Mouse (Mus musculus) adrenal gland, postnatal 25 days (tissue): ENCODE data around the gene Sec14l4. TPM values are rescaled to one million over a fixed set of nuclear protein-coding genes. Genes with fewer than 3 reads are reported as not detected.

ENCODE experiments used
- DNase-seq: peaks from one replicate; pipeline ENCODE4 v3.0.0; 2021; ENCODE audit warnings: mixed read lengths
- total RNA-seq: library from RNA; stranded (reverse); gene quantifications from 2 replicates; pipeline ENCODE4 v1.2.3, GENCODE M21; 2021

The Sec14l4 gene
- total RNA-seq, 1 experiment from 2014 or later = 7.7 TPM

GRCm38 (mm10) chr11:4078267-4078933, 47.1 kb downstream of the Sec14l4 start:
- DNase-seq = no peak

GRCm38 (mm10) chr11:4080219-4080618, 49.0 kb downstream of the Sec14l4 start:
- DNase-seq = peak; percentile 57

- DNase-seq = peak; percentile 20
These were observed 52.2 kb downstream of the Sec14l4 start for GRCm38 (mm10) chr11:4083316-4084078.

- no peak for DNase-seq
These were observed 55.0 kb downstream of the Sec14l4 start for GRCm38 (mm10) chr11:4086246-4086645.

GRCm38 (mm10) chr11:4087267-4087666, 56.0 kb downstream of the Sec14l4 start:
- no peak for DNase-seq

- DNase-seq = no peak
These were observed 62.5 kb downstream of the Sec14l4 start for GRCm38 (mm10) chr11:4093459-4094377.

- peak; percentile 63 for DNase-seq
These were observed 63.3 kb downstream of the Sec14l4 start for GRCm38 (mm10) chr11:4094378-4095170.

- DNase-seq = peak; percentile 62
These were observed 64.2 kb downstream of the Sec14l4 start, which contains the start of gene Mtfp1 for GRCm38 (mm10) chr11:4095171-4096053. TSS of gene Mtfp1 (minus strand) at chr11:4095445.

- DNase-seq = peak; percentile 98
These were observed 65.1 kb downstream of the Sec14l4 start for GRCm38 (mm10) chr11:4096054-4096984.

GRCm38 (mm10) chr11:4097091-4097621, 65.9 kb downstream of the Sec14l4 start:
- no peak for DNase-seq

Other genes with a start within 250 kb of the Sec14l4 start
- gene Osbp2, start 167.6 kb upstream of the Sec14l4 start, total RNA-seq = 1.1 and 2.6 TPM in 2 replicates
- 0.33 and 0.82 TPM in 2 replicates for gene 4921536K21Rik, start 136.4 kb upstream of the Sec14l4 start, total RNA-seq
- gene Dusp18, start 136.2 kb upstream of the Sec14l4 start, total RNA-seq = 3.9 and 4.1 TPM in 2 replicates
- gene Slc35e4, start 116.8 kb upstream of the Sec14l4 start, total RNA-seq = 6.6 and 6.9 TPM in 2 replicates
- 125 and 128 TPM in 2 replicates for gene Tcn2, start 99.3 kb upstream of the Sec14l4 start, total RNA-seq
- 58.3 and 73.6 TPM in 2 replicates for gene Pes1, start 67.5 kb upstream of the Sec14l4 start, total RNA-seq
- not detected in 2 replicates for gene 4930556J24Rik, start 54.7 kb upstream of the Sec14l4 start, total RNA-seq
- 0.24 TPM in 1 of 2 replicates, not detected in the other for gene Gal3st1, start 47.8 kb upstream of the Sec14l4 start, total RNA-seq
- gene Sec14l3, start 33.4 kb downstream of the Sec14l4 start, total RNA-seq = not detected in 2 replicates
- gene Mtfp1, start 64.0 kb downstream of the Sec14l4 start, total RNA-seq = 14.5 and 21.9 TPM in 2 replicates
- gene Sec14l2, start 92.0 kb downstream of the Sec14l4 start, total RNA-seq = 1.8 and 4.1 TPM in 2 replicates
- 26.1 and 31.6 TPM in 2 replicates for gene Rnf215, start 103.7 kb downstream of the Sec14l4 start, total RNA-seq
- 11.8 and 14.0 TPM in 2 replicates for gene Ccdc157, start 128.8 kb downstream of the Sec14l4 start, total RNA-seq
- gene Sf3a1, start 128.9 kb downstream of the Sec14l4 start, total RNA-seq = 42.1 and 45.6 TPM in 2 replicates
- 15.6 and 15.8 TPM in 2 replicates for gene Tbc1d10a, start 155.3 kb downstream of the Sec14l4 start, total RNA-seq
- 3.0 and 4.1 TPM in 2 replicates for gene Castor1, start 186.8 kb downstream of the Sec14l4 start, total RNA-seq
- not detected in 2 replicates for gene Osm, start 205.0 kb downstream of the Sec14l4 start, total RNA-seq
- gene Lif, start 226.1 kb downstream of the Sec14l4 start, total RNA-seq = 0.09 TPM in 1 of 2 replicates, not detected in the other